22 mouse cellular contexts compared by ENCODE assay signal in the genomic region with DNA sequence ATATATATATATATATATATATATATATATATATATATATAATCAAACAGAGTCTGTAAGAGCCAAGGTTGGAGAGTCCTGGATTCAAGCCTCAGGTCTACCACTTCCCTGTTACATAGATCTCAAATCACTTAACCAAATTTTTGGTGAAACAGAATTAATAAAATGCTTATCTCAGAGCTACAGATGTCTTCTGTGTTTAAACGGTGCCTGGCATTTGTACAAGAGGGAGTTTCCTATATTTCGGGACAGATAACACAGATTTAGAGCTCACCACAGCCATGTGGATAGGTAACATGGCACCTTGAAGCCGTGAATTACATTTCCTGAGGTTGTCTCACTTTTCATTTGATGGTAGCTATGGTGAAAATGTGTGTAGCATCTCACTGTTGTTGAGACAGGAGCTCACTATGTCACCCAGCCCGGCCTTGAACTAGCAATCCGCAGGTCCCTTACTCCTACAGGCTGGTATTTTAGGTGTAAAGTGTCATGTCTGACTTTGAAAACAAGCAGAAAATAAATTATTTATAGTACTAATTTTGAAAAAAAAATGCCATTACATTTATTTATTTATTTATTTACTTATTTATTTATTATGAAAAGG.
"Had no signal": no experiment of that assay in that cellular context is flagged by ENCODE, and none has a peak within 500 bp of the region (broad histone marks: within the 10 kb centered on the region; RNA-seq: fewer than 3 reads in every experiment).

No protein-coding gene starts in this region.

- H3K36me3 ChIP-seq: heart, embryonic 12.5 days; hindbrain, embryonic 13.5 days; hindbrain, embryonic 15.5 days; kidney, embryonic 15.5 days; limb, embryonic 13.5 days; limb, embryonic 15.5 days; liver, embryonic 12.5 days had no signal

- H3K9me3 ChIP-seq: heart, embryonic 12.5 days; hindbrain, embryonic 13.5 days; hindbrain, embryonic 15.5 days; kidney, embryonic 15.5 days; limb, embryonic 13.5 days; limb, embryonic 15.5 days; liver, embryonic 12.5 days had no signal

- DNase-seq: gastrocnemius, postnatal 14 days; gastrocnemius, postnatal 36 days; heart, adult 18-20 months; heart, postnatal 10 days; kidney, adult 11 months; kidney, adult 2 months; kidney, adult 9 months; kidney, postnatal 14 days; kidney, postnatal 36 days; layer of hippocampus, adult 9-11 months; layer of hippocampus, postnatal 36 days; left cerebral cortex, postnatal 4 days had no signal

- H3K27me3 ChIP-seq: heart, embryonic 12.5 days; hindbrain, embryonic 13.5 days; hindbrain, embryonic 15.5 days; kidney, embryonic 15.5 days; limb, embryonic 13.5 days; limb, embryonic 15.5 days had no signal

- H3K27ac ChIP-seq: hindbrain, embryonic 13.5 days; hindbrain, embryonic 15.5 days; hindbrain, postnatal 0 days; kidney, embryonic 15.5 days; kidney, postnatal 0 days; limb, embryonic 13.5 days; limb, embryonic 15.5 days; liver, embryonic 12.5 days; liver, embryonic 14.5 days had no signal

- ATAC-seq: hindbrain, postnatal 0 days had no signal

- H3K4me3 ChIP-seq: heart, embryonic 12.5 days; hindbrain, embryonic 13.5 days; hindbrain, embryonic 15.5 days; kidney, embryonic 15.5 days; limb, embryonic 13.5 days; limb, embryonic 15.5 days; liver, embryonic 12.5 days had no signal
